Mouse (Mus musculus) T-cell, adult 2 months (primary cell): ENCODE results near the gene Cacna1e.

Source experiments
- DNase-seq: peaks from one replicate; pipeline ENCODE4 v3.0.0; 2022; ENCODE audit warnings: low spot score

The Cacna1e gene

DNA sequence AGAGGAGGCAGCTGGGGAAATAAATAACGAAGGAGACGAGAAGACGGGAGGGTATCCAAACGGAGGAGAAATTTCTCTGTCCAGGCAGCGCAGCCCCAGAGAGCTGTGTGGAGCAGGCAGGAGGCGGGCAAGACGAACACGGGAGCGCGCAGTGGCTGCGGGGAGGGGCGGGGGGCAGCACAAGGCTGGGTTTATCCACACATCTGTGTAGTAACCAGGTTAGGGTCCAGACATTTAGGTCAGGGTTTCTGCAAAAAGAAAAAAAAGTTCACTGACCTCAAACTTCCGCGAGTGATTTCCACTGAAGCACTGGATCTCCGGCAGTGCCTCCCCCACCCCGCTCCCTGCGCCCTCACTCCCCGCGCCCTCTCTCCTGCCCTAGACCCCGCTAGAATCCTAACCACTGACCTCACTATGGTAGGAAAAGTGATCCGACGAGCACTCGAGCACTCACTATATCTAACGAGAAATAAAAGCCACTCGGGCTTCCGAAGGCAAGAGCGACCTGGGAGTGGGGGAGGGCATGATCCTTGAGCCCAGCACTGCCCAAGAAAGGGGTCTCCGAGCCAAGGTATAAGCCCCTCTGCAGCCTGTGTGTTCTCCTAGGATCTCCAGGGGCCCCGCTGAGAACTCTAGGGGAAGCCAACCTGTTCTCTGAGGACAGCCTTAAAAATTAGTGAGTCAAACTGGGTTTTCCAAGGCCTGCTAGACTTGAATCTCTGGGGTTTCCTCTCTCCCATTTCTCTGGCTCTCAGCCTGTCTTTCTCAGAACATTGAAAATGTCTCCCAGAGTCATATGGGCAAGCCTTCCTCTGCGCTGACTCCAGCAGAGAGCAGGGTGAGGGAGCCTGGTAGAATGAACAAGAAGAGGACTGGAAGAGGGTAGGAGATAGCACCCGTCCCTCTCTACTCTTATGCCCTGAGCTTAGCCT is at the start of gene Cacna1e:
TSS of gene Cacna1e (minus strand) at position 227 of the 932 bp plus-strand sequence.
- DNase-seq = no peak

DNA sequence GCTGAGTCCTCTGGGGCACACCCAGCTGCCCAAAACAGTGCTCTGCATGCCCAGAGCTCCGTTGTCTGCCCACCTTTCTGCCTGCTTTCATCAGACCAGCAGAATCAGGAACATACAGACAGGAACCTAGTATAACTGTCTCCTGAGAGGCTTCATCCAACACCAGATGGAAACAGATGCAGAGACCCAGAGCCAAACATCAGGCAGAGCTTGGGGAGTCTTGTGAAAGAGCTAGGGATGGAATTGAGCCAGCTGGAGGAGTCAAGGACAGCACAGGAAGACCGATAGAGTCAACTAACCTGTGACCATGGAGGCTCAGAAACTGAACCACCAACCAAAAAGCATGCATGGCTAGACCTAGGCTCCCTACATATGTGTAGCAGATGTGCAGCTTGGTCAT is 34.1 kb upstream of the Cacna1e start:
- DNase-seq = no peak

DNA sequence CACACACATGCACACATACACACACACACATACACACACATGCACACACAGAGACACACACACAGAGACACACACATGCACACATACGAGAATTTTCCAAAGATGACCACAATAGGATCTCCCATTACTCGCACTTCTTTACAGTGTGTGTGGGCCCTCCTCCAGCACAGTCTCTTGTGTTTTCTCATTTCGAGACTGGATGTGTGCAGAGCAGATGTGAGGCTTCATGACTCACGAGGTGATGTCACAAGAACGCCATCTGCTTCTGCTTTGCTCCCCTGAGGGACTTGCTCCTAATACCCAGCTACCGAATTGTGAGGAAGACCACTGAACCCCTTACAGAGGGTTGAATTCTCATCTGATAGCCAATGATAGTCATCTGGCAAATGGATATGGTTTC is 33.1 kb upstream of the Cacna1e start:
- no peak for DNase-seq

DNA sequence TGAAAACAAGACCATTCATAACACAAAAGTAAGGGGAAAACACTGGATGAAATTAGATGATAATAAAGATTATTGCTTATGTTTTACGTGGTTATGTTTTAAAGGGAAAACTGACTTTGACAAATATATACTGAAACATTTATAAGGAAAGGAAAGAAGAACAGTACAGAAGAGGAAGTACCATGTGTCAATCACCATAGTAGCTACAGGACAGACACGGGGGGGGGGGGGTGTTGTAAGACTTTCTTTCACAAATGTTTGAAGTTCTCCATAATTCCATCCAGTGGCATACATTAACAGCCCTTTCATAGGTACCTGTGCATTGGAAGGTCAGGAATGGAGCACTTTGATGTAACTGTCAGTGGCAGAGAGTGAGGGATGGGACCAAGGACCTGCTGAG is 25.3 kb upstream of the Cacna1e start:
- DNase-seq = no peak

DNA sequence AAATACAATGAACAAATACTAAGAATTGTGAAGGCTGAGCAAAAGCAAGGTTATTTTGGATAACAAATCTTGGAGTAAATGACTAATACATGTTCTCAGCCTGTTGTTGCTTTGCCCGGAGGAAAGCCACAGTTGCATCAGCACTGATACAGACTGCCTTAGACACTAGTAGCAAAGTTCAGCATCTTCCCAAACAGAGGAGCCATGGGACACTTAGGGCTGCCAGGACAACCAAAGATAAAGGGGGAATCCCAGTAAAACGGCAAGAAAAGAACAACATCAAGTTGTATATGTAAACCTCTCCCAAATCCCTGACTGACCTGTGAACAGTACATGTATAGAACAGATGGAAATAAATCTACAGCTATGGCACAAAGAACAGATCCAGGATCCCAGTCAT is 13.1 kb upstream of the Cacna1e start:
- no peak for DNase-seq

DNA sequence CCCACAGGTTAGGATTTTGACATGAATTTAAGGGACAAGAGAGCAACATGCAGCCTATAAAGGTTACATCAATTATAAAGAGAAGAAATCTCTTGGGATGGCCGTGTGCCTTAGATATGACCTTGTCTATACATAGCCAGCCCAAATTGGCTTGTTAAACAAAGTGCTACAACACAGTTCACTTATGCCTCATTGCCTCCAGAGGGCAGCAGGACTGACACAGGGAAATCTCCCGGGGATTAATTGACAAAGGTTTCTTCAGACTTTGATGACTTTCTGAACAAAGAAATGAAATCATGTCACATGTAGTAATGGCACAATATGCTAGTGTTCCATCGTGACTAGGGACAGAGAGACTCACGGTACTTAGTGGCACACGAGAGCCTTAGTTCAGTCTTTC is 5.9 kb upstream of the Cacna1e start:
- no peak for DNase-seq

DNA sequence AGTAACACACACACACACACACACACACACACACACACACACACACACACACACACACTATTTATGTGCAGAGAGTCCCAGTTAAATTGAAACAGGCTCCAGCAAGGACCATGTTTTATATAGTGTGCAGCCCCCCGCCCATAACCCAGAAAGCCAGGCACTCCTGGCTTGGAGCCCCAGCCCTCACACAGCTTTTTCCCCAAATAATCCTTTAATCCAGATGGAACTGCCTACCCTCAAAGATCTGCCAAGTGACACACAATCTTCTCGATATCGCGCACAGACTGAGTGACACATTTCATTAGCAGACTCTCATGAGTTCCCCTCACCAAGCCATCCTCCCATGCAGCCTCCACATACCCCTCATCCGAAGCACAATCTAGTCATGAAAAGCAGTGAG is 4.2 kb upstream of the Cacna1e start:
- DNase-seq = no peak

DNA sequence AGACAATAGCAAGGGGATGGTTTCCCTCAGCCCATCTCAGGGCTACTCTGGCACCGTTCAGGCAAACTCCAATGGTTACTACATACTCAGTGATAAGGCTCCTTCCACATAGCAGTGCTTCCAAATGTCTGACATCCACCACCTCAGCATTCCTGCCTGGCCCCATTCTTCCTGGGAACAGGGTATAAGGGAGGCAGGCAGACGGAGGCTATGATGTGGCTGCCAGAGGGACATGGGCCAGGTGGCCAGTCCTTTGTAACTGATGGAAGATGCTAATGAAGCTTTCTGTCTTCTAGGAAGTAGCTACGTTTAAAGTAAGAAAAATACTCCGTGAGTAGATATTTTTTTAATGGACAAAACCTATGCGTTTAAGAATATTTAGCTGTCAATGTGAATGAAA is 3.7 kb upstream of the Cacna1e start:
- no peak for DNase-seq

DNA sequence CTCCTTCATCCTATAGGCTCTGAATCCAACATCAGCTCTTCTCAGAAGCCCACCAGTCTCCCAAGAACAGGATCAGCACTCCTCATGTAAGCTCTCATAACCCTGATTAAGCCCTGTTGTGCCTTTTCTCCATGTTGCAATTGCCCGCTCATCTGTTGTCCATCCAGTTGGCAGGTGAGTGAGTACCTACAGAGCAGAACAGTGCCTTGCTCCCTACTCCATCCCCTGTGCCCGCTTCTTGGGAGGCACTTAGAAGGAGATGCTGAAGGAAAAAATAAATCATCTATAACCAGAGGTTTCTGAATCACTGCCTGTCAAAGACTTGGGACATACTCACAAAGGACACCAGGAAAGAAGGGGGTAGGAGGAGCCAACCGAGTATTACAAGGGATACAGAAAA is 3.2 kb upstream of the Cacna1e start:
- no peak for DNase-seq

DNA sequence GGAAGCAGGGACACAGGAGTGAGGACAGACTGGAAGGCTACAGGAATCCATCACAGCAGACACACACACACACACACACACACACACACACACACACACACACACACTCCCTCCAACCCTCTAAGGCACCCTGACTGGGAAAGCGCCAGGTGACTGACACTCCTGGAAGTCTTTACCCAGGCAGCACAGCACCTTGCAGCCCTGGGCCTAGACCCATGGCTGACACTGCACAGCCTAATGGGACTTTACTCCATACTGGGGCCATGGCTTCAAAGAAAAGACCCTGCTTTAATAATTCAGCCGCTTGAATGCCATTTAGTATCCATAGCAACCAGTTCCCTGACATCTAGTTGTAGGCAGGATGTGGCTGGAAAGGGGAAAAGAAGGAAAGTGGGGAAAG is 2.3 kb upstream of the Cacna1e start:
- DNase-seq = no peak

DNA sequence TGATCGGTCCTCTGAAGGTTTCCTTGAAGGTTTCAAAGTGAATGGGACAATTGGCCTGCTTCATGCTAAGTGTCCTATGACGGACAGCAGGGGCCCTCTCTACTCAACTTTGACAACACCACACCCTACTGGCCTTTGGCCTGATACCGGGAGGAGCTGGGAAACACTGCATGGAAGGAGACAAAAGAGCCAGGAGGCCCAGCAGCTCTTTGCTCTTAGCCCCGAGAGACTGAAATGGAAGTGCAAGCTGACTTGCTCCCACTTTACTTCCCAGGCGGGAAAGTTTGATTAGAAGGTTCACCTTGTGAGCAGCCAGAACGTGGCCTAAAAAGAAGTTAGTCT is 877 bp upstream of the Cacna1e start:
- no peak for DNase-seq

DNA sequence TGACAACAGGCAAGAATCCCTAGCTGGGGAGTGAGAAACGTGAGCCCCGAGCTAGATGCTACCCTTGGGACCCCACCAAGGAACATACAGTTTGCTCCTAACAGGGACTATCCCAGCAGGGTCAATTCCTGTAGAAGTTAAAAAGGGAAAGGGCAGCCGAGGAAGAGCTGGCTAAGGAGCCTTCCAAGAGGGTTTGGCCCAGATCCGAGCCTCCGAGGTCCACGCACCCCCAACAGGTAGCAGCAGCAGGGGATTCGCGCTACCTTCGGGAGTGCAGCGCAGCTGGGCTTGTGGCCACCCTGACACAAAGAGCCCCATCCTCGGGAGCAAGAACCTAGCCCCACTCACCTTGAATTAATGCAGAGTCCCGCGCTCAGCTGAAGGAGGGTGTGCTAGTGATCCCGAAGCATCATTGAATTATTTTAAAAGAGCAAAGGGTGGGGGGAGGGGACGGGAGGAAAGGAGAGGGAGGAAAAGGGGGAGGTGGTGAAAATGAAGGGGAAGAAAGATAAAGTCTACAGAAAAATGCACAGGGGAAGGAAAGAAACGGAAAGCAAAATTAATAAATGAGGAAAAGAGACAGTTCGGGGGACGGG is 607 bp downstream of the Cacna1e start:
- no peak for DNase-seq

DNA sequence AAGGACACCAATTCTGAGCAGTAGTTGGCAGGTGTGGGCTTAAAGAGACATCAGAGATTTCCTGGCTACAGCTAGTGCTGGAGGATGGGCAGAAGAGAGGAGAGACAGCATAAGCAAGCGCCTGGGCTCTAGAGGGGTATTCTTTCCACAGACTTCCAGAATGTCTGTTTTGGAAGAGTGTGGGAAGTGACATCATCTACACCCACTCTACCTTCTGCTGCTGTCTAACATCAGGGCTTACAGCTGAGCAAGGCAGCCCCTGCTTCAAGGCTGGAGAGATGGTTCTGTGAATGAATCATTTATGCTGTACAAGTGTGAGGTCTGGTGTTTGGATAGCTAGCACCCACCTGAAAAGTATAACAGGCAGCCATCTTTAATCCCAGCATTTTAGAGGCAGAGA is 18.3 kb downstream of the Cacna1e start:
- DNase-seq = no peak

DNA sequence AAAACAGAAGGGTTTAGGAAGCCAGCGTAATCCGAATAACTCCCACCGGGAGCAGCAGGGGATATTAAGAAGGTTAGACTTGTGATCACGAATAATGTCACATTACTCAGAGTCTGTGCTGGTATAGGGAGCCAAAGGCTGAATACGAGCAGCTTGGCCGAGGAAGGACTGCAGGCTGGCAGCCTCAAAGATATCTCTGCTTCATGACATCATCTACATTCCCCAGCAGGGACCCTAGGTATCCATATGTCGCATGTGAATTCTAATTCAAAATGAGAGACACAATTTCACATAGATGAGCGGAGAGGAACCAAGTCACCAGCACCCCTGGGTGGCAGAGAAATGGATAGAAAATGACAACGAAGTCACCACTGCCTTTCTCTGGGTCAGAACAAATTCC is 22.9 kb downstream of the Cacna1e start:
- DNase-seq = no peak

DNA sequence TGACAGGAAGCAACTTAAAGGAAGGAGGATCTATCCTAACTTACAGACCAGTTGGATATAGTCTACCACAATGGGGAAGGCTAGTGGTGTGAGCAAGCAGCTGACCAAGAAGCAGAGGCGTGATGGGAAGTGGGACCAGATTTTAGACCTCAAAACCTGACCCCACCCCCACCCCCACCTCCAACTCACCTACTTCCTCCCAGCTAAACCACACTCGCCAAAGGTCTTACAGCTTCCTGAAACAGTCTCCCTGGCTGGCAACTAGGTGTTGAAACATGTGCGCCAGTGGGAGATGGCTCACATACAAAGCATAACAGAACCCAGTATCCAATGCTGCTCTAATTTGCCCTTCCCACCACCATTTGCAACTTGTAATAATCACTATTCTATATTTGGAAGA is 29.7 kb downstream of the Cacna1e start:
- no peak for DNase-seq

DNA sequence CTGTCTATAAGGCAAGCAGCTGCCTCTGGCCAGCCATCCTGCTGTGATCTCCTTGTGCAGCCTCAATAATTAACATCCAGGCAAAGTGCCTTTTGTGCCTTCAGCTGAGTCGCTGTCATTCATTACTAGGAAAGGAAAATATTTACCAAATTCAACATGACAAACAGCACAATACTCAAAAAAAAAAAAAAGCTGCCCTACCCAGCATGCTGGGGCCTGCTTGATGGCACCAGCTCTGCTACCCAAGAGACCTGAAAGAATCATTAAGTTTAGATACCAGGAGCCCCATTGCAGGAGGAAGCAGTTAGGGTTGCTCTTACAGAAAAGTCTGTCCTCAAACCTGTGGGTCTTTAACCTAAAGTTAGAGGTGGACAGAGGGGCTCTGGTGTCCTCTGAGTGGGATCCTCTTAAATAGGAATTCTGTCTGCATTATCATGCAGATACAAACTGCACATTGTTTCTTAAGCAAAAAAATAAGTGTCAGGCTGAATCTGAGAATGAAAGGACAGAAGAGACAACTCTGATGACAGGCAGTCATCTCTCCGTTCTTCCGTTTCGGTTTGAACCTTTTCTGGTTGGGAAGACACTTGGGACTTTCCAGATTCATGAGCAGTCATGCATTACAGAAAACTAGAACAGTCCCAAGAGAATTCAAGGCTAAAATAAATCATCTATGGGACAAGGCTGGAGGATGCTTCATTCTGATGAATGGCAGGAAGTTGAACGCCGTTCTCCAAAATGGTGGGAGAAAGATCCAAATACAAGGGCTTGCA is 33.6 kb downstream of the Cacna1e start:
- DNase-seq = no peak

DNA sequence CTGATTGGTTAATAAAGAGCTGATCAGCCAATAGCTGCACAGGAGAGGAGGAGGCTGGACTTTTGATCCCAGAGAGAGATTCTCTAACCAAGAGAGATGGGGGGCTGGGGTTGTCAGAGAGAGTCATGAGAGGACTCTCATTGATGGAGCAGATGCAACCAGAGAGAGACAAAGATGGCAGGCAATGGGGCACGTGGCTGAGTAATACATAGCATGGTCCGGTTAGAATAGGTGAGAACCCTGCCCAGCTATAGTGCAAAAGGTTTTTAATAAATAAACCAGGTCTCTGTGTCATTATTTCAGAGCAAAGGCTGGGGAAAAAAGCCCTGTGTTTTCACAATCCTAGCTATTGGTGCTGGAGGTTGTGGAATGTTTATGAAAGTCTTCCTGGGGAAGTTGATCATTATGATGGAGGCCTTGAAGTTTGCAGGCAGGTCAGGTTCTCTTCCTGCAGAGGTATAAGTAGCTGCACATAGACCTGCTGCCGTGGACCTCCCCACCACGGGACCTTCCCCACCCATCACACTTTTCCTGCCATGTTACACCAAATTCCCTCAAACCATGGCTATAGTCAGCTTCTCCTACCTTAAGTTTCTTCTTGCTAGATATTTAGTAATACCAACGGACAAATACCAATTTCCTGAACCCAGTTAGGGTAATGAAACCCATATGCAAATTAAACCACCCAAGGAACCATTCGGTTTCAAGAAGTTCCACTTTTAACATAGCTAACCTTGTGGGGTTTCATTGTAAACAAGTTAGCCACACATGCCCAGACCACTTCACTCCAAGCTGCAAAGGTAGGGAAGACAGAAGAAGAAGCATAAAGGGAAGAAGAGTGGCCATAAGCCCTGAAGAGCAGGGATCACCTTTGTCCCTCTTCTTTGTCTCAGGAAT is 35.4 kb downstream of the Cacna1e start:
- no peak for DNase-seq

DNA sequence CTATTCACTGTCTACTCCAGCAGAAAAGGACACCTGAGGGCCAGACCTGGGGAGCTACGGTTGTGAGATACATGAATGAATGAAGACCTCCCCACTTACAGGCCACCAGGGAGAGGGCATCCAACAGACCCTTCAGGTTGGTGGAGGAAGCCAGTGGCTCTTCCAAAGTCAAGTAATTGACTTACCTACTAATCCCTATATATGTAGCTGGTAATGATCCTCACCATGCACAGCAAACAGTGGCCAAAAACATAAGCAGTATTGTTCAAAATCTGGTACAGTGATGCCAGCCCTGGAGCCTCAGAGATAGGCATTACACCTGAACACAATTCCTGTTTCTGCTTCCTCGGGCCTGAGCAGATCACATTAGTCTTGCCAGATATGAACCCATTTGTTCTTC is 37.4 kb downstream of the Cacna1e start:
- no peak for DNase-seq

DNA sequence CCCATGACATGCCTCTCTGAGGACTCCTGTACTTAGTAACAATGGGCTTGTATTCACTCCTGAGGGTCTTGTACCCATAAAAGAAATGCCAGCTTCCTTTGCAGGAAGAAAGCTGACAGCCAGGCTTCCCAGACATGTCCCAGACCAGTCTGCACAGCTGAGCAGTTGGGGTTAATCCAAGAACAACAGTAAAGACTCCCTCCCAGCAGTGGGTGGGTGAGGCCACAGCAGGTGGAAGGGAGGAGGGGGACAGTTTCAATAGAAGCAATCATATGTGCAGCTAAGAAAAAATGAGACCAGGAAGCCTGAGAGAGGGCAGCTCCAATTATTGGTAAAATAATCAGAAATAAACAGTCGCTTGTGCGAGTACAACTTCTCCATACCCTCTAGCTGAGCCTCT is 40.9 kb downstream of the Cacna1e start:
- no peak for DNase-seq

DNA sequence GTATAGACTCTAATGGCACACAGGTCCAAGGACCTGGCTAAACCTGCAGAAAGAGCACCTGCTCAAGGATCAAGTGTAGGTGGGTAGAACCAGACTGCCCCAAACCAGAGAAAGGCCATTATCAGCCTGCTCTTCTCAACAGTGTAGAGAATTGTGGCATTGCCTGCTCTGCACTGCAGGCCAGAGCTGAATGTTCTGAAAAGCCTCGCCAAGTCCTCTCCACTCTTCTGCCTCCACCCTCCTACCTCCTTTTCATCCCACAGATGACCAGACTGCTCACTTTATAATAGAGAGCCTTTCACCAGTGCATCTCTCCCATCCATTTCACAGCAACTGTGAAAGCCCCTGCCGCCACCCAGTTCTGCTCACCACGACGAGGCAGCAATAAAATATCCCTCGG is 42.0 kb downstream of the Cacna1e start:
- no peak for DNase-seq

DNA sequence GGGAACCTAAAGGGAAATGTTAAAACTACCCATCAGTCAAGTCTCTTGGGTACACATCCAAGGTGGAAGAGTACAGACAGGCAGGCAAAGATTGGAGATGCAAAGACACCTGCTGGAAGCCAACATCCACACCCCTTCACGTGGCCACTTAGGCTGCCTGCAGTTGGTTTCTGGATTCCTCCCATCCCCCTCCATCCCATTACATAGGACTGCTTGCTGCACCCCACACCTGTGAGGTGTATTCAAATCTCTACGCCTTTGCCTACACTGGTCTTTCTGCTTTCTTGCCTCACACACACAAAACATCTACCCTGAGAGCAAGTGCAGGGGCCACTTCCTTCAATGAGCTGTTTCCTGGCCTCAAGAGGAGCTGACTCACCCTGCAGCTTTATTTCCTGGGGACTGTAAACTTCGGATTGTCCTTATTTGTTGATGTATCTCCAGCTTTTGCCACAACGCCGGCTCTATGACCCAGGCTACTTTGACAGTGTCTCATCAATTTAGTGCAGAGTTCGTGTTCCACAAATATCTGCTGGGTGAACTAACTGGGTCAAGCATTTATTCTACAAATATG is 43.2 kb downstream of the Cacna1e start:
- DNase-seq = no peak

DNA sequence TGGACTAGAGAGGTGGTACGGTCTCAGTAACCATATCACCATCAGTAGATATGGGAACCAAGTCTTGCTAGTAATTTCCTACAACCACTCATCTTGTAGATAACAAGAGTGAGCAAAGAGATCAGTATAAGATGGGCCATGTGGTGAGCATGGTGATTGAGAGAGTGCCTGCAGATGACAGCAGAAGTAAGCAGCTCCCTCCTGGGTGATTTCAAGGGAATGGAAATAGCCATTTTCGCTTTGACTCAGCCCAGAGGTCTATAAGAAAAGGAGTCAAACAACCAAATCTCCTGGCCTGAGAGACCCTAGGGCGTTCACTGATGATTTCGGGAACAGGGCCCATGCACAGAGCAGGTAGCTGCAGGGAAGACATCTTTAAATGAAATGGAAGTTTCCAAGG is 45.0 kb downstream of the Cacna1e start:
- DNase-seq = no peak
